Mouse (Mus musculus) left cerebral cortex, adult 9 months (tissue): ENCODE measurements at regions not wholly inside any gene's neighbourhood (a gene's known extent, or its start where the extent isn't known, plus 50 kb on each side); places are given as distances from the start of the nearest gene placed in this dataset.

Experiments used
- DNase-seq, 2 experiments: peaks; one replicate each; pipeline ENCODE4 v3.0.0; 2022; ENCODE audit warnings: low spot score in 2 of 2

DNA sequence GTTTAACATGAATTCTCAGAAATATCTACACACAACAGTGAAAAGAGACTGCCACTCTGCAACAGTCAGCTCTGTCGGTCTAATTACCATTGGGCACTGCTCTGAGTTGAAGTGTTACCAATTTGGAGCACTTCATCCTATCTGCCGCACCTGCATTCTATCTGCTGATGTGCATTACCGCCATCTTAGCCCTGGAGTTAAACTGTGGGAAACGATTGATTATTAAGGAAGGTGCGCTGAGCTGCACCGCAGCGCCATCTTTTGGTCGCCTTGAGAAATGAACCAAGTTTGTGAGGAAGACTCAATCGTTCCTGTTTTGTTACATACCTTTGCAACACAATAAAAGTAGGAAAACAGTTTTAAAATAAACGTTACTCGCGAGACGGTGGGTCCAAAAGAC is 110.5 kb downstream of the Rergl start:
- peak in 1 of 2 experiments; percentile 53 for DNase-seq

DNA sequence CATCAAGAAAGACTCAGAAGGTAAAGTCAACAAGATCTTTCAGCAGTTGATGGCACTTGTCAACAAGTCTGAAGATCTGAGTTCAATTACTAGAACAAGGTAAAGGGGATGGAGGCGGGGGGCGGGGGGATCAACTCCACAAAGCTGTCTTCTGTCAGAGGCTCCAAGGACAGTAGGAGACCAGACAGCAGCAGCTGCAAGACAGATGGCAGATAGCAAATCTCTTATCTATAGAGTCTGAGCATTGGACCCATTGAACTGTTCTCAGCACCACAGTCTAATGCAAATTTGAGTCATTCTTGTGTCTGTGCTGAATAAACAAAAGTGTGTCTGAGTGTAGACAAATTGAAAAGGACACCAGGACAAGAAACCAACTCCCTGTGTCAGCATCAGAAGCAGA is 150.8 kb downstream of the Rergl start:
- DNase-seq = no peak

DNA sequence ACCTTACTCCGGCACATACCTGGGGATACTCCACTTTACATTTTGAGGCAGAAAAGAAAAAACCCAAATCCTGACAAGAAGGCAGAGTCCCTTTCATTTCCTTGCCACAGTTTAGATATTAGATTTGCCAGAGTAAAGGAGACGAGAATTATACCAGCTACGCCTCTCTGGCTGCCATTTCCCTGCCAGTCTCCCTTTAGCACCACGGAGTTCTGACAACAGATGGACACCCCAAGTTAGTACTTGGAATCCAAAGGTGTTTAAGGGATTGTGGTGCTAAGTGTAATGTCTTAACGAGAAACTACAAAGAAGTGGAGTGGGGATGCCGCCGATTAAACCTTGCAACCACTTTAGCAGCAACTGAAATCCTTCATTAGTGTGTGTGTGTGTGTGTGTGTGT is 176.6 kb downstream of the Rergl start:
- no peak for DNase-seq

DNA sequence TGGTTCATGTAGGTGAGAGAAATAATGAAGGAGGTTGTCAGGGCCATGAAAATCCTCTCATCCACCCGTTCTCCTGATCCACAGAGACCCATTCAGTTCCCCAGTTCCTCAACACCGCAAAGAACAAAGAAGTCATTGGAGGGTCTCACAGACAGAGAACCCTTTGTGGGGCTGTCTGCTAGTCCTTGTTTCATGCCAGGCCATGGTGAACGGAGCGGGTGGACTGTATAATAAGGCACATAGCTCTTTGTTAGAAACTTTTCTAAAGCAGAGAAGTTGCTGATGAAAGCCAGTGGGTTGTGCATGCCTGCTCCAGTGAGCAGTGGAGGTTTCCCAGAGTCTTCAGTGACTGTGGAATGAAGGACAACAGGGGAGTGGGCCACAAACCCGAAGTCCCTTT is 194.1 kb downstream of the Rergl start:
- no peak for DNase-seq

DNA sequence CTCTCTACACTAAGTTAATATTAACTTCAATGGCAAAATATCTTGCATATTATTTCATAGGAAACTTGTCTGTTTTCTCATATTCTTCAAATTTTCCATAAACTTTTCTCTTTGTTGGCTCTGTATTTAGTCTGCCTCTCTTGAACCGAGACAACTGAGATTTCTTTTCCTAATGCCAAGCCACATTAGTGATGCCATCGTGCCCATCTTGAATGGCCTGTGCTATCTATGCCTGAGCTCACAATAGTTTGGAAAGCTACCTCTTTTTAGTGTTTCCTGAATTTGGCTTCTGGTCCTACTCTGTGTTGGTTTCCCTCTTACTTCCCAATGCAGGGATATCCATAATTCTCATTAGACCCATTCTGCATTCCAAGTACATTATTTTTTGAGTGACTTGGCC is 197.5 kb downstream of the Rergl start:
- DNase-seq = no peak

DNA sequence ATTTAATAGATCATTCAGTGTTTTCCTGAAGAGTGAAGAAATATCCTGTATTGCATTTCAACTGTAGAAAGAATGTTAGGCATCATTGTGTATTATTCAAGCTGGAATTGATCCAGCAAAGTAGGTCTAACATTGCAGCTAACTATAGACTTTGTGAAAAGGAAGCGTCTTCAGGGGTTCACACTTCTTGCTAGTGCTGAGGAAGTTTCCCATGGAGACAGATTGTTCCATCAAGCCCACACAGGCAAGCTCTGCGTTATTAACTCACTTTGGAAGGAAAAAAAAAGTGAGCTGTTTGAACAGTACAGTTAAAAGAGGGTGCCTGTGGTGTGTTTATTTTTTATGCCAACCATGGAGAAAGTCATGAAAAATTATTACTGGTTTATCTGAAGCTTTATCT is 206.1 kb downstream of the Rergl start:
- peak; percentile 36 to 61 for DNase-seq

DNA sequence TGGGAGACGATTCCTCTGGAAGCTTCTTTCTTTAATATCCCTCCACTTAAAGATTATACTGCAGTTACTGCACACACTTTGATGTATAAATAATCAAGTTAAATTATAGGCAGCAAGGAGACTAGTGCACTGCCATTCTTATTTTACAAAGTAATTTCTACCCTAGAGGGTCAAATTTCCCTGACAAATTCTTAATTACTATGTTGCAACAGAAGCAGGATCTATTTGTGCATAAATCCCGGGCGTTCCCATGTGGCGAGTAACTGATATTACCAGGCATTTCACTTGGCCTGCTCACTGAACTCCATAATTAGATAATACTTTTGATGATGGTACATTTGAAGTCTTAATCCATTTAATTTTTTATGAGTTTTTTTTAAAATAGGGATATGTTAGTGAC is 222.7 kb downstream of the Rergl start:
- DNase-seq = no peak

DNA sequence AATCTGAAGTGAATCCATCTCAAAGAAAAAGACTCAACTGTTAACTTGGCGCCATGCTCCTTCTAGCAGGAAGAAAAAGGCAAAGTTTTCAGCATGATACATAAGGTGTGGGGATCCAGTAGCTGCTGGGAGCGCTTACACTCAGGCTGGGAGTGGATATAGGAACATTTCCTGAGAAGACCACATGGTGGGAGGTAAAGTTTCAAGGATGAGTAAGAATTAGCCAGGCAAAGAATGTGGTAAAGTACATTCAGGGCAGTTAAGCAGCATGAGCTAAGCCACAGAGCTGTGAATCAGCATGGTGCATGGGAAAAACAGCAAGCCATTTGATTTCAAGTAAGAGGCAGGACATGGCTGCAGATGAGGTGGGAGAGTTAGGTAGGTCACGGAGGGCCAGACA is 226.3 kb downstream of the Rergl start:
- no peak for DNase-seq

DNA sequence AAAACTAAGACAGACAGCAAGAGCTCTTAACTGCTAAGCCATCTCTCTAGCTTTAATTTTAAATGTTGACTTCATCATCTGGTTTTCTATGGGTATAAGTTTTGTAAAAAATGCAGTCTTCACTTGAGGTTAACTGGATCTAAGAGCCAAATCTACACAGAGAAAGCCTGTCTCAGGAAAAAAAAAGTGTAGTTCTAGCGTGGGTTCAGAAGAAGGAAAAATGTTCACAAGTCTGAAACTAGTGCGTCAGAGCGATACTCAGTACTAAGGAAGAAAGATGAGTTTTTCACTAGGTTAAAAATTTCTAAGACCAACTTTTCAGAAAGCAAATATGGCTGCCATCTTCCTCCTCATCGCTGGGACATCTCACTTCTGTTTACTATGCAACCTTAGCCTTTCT is 248.1 kb downstream of the Rergl start:
- DNase-seq = no peak

DNA sequence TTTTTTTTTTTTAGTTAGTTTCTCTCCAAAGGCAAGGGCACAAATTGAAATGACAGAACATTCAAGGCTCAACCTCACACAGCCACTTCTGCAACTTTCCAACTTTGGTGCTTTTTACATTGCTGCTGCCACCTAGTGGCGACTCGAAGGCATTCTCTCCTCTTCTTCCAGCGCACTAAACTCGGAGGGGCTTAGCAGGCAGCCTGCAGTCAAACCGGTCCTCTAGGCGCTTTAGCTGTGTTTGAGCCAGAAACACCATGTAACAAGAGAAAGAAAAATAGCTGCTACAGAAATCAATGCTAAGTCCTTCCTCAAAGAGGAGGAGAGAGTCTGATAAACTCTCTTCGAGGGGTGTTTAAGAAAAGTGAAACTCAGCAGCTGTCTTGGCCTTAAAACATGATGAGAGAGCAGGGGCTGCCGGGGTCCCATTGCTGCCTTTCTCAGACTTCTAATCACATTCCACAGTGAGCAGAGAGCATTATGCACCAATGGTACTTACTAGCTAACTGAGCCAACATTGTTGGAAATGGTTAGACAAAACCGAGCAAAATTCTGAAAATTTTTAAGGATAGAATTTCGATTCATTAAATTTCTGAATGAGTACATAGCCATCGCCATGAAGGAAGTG is 252.7 kb downstream of the Rergl start:
- peak; percentile 10 to 68 for DNase-seq

DNA sequence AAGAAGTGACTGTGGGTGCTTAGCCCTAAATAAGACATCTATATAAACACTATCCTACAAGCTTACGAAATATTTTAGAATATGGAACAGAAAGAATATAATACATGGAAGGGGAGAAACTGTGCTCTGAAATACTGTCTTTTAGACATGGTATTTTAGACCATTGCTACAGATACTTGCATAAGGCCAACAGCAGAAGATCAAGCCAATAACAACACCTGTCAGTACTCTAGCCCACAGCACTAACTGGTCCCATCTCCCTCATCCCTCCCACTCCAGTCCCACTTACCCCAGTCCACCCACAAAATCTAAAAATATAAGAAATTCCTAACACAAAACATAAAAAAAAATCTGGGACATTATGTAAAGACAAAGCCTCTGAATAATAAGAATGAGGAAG is 275.6 kb downstream of the Rergl start:
- no peak for DNase-seq

DNA sequence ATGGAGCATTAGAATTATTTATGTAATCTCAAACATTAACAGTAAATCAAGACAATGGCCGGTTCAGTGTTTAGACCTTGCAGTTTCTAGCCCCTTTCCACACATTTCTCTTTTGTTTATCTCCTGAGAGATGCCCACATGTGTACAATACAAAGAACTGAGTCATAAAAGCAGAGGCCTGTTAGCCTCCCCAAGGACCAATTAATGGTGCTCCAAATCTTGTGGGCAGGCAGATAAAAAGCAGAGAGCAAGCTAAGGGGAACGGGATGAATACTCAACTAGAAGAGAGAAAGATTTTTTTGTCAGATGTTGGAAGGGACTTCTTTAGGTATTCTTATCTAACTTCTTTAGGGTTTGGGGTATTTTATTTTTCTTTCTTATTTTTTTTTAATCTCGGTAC is 287.3 kb downstream of the Rergl start:
- DNase-seq = no peak

DNA sequence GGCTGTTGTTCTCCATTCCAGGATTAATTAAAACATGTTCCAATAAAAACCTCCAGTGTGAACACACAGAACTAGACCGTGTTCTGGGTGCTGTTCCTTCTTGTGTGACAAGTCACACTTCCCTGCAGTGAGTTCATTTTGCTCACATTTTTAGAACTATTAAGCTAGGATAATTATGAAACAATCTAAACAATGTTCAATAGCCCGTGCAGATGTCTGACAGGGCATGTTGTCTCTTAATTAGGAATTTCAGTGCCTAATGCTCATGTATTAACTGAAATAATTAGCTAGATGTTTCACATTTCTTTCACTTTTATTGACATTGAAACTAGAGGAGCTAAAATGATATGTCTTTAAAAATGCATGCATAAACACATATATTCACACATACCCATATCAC is 291.5 kb downstream of the Rergl start:
- DNase-seq = no peak

DNA sequence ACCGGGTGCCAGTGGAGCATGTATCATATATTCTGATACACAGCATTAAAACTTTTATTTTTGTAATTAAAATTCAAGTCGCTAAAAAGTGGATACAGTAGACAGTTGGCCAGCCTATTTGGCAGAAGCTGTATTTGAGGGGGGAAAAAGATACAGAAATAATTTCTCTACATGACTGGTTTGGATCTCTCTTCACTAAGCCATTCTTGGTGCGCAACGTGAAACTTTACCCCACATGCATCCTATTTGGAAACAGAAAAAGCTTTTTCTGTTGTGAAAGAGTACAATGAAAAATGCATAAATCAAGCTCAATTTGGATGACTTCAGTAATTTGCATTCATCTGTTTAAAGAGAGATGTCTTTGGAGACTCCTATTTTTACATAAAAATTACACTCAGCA is 303.2 kb downstream of the Rergl start:
- DNase-seq = peak; percentile 9 to 19

DNA sequence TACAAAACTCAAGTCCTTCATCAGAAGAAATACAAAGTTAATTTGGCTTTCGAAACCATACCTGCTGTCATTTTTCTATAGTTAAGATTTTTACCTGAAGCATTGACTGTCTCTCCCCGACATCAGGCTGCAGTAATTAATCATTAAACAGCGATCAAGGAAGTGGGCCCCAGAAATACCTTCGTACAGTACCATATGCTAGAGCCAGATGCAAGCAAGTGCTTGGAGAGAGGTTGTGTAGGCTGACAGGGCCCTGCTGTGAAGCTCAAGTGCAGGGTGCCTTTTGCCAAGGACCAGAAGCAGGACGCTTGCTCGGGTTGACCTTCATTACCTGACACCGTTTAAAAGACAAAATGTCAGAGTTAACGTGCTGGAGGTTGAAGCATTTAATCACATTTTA is 315.3 kb downstream of the Rergl start:
- DNase-seq = no peak

DNA sequence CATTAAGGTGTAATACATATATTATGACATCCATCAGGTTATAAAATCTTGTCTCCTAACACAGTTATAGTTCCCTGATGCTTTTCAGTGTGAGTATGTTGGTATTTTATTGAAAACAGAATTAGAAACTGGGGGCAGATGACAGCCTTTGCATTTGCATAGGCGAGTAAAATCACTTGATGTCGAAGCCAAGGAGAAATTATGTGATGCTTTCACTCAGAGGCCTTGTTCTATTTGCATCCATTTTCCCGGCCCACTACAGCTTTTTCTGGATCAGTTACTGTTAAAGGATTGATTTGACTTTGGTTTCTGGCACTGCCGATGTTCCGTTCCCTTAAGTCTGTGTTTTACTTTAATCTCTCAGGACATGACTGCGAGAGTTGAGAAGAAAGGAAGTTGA is 341.4 kb downstream of the Rergl start:
- peak; percentile 23 to 33 for DNase-seq

DNA sequence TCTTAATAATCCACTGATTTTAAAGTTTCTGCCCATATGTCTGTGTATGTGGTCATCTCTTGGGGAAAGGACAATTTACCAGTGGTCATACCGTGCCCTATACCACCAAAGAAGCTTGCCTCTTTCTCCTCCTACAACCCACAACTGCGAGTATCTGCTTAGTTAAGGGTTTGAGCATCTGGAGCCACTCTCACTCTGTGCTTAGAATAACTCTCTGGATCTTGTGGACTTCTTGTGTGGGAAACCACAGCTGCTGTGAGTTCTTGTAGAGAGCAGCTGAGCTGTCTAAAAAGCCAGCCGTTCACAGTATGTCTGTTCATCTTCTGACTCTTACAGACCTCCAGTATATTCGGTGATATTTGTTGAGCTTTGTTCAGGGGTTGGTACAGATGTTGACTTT is 342.0 kb downstream of the Rergl start:
- DNase-seq = peak; percentile 50 to 52

DNA sequence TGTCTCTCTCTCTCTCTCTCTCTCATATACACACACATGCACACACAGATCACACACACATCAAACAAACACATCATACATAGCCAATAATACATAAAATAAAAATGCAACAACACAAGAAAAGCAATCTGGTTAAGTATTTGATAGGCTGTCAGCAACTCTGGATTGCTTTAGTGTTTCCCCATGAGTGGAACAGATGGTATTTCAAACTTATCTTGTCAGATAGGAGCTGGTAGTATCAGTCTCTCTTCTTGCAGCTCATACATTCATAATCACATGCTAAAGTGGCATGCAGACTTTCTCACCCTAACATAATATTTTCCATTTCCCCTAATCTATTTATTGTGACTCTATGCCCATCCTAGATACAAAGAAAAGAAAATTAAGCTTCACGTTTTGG is 347.0 kb downstream of the Rergl start:
- DNase-seq = no peak

DNA sequence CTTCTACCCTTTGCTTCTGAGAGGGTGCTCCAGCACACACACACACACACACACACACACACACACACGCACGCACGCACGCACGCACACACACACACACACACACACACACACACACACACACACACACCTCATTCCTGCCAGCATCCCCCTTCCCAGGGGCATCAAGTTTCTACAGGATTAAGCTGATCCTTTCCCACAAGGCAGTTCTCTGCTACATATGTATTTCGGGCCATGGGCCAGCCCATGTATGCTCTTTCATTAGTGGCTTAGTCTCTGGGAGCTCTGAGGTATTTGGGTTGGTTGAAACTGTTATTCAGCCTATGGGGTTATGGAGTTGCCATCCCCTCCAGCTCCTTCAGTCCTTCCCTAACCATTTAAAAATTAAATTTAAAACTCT is 366.1 kb downstream of the Rergl start:
- DNase-seq = no peak

DNA sequence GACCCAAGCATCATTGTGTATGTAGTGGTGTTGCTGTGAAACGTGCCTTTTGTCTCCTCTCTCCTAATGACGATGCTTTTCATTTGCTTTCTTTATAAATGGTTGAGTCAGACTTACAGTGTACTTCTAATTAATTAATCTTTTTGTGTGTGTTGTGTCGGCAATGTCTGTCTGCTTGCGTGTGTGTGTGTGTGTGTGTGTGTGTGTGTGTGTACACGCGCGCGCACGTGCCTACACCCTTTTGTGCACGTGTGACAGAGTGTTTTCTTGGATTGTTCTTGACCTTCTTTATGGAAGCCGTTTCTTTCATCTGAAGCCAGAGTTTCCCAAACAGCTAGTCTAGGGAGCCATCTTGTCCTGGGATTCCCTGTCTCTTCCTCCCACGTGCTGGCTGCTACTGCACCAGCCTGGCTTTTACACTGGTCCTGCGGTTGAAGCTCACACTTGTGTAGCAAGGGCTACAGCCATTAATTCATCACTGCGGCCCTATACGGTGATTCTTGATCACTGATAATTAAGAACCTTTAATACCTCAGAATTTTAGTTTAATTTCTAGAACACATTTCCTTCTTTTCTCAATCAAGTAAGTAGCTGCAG is 369.6 kb downstream of the Rergl start:
- no peak for DNase-seq

DNA sequence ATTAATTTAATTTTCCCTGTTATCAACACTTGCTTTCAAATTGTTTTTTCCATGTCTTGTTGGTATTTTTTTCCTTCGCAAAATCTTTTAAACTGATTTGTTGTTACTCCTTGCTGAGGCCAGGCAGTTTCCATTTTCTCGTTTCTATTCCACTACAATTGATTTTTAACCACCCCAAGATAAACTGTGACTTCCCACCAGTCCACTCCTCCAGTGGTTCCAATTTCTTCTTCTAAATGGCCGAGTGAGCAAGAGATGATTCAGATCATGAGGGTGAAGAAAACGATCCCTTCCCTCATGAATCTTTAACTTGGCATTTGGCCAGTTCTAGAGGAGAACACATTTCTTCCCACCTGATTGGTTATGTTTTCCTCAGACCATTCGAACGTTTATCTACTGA is 393.5 kb downstream of the Rergl start:
- no peak for DNase-seq

DNA sequence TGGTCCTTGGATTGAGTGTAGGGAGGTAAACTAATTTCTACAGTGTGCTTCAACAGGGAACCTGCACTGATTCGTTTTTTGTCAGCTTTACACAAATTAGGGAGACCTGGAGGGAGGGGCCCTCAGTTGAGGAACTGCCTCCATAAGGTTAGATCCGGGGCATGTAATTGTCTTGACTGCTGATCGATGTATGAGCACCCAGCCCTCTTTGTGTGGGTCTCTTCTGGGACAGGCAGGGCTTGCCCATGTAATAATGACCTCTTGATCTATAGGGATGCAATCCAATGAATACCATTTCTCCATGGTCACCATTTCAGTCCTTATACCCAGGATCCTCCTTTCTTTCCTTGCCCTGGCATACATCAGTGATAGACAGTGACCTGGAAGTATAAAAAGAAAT is 398.4 kb downstream of the Rergl start:
- DNase-seq = no peak

DNA sequence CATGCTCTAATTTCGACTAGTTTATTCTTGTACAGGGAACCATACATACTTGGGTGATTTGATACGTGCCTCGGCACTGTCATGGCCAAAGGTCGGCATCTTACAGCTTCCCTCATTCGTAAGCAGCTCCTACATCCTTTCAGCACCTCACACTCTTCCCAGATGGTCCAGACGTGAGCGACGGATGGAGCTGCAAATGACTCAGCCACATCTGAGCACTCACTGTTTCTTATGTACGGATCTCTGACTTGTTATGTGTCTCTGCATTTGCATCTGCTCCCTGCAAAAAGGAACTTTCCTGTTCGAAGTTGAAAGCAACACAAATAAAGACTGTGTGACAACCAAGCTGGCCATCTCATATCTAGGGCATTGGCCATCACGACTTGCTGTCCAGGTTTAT is 402.5 kb downstream of the Rergl start:
- DNase-seq = peak in 1 of 2 experiments; percentile 2

DNA sequence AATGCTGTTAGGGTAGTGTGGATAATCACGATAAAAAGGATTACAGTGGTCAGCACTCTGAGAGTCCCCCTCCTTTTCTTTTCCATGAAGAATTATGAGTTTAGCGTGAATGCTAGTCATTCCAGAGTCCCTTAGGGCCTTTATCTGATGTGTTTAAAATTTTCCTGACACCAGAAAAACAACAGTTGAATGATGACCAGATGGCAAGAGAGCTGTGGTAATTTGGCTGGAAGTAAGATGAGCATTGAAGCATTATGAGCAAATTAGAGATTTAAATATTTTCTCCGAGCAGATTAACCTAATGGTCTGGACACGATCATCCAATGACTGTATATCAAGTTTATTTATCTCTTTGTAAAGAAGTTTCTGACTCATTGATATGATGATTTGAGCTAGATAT is 417.1 kb upstream of the Igbp1b start:
- no peak for DNase-seq
